Mouse (Mus musculus) forebrain, embryonic 16.5 days (tissue): ENCODE measurements around the gene Apbb2. TPM values are rescaled to one million over a fixed set of nuclear protein-coding genes. Genes with fewer than 3 reads are reported as not detected.

Source experiments
- ATAC-seq: fragments of 200-750 bp; cut with Nextera tagmentation; 2 replicates; pipeline ENCODE4 v1.8.0; 2017; ENCODE audit warnings: mild to moderate bottlenecking, moderate library complexity
- H3K27ac ChIP-seq: fragments of 300-500 bp; sonication (generic); 2 replicates; pipeline ENCODE4 v1.5.1; 2014; ENCODE audit warnings: low read length, control low read depth
- H3K27me3 ChIP-seq: fragments of 300-500 bp; sonication (generic); replicated peaks from 2 replicates; pipeline ENCODE4 v1.6.1; 2014; ENCODE audit warnings: low read length; ENCODE audit not compliant: control insufficient read depth, insufficient read depth
- H3K36me3 ChIP-seq: fragments of 300-500 bp; sonication (generic); 2 replicates; pipeline ENCODE4 v1.6.1; 2014; ENCODE audit not compliant: control insufficient read depth, insufficient read depth
- H3K4me1 ChIP-seq: fragments of 300-500 bp; sonication (generic); replicated peaks from 2 replicates; pipeline ENCODE4 v1.6.1; 2014; ENCODE audit warnings: low read length; ENCODE audit not compliant: control insufficient read depth, insufficient read depth
- H3K4me2 ChIP-seq: fragments of 300-500 bp; sonication (generic); 2 replicates; pipeline ENCODE4 v1.6.1; 2014; ENCODE audit warnings: mild to moderate bottlenecking, low read length, control low read depth
- H3K4me3 ChIP-seq: fragments of 300-500 bp; sonication (generic); replicated peaks from 2 replicates; pipeline ENCODE4 v1.5.1; 2014; ENCODE audit warnings: mild to moderate bottlenecking, low read length, control low read depth
- H3K9ac ChIP-seq: fragments of 300-500 bp; sonication (generic); replicated peaks from 2 replicates; pipeline ENCODE4 v1.6.1; 2014; ENCODE audit warnings: low read depth, low read length, control low read depth
- H3K9me3 ChIP-seq: fragments of 300-500 bp; sonication (generic); 2 replicates; pipeline ENCODE4 v1.6.1; 2016; ENCODE audit warnings: low read length; ENCODE audit not compliant: control insufficient read depth
- WGBS: fragments of 180-500 bp; shearing (Covaris S2); extraction: QIAGEN DNeasy Blood & Tissue Kit; methylation state at CpG from one replicate; pipeline ENCODE4 v1.1.7; 2014; 5-methylcytosine and 5-hydroxymethylcytosine counted together
- polyA plus RNA-seq: library from polyadenylated mRNA; unstranded; fragments of >200 nt; fragmentation: Nextera tagmentation; extraction: Ambion mirVana; gene quantifications from 2 replicates; pipeline ENCODE4 v1.2.1, GENCODE M21; 2015

The Apbb2 gene
- polyA plus RNA-seq, 1 experiment from 2014 or later = 99.1 TPM

- H3K4me2 ChIP-seq = no peak overlapping the region
- WGBS = 81% methylated on average over 7 of the region's 7 CpGs
- ATAC-seq = no peak
Observed at GRCm38 (mm10) chr5:66420011-66420410, 198.6 kb downstream of the Apbb2 start.

DNA sequence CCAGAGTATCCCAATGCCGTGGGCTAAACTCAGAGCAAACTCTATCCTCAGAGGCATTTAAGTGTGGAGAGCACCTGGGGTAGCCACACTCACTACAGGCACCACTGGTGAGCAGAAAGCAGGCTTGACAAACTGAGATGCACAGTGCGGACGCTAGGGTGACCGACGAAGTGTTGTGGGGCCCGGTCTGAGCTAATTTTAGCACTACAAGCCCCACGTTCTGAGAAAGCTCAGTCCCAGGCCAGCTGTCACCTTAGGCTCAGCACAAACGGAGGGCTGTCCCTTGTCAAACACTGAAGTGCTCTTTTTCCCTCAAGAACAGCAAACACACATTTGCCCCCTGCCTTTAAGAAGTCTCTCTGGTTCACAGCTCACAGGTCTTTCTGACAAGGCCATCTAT lies 201.3 kb downstream of the Apbb2 start:
- Histone ChIP-seq H3K4me3 (no peak overlapping the region), H3K9me3 (no peaks in the 10 kb centered on the region), H3K4me1 (peaks cover 21% of the 10 kb centered on the region), H3K27ac (no peak overlapping the region), H3K36me3 (no peaks in the 10 kb centered on the region), H3K27me3 (no peaks in the 10 kb centered on the region), H3K4me2 (no peak overlapping the region), H3K9ac (no peak overlapping the region)
- ATAC-seq = no peak
- 71% methylated on average over 8 of the region's 8 CpGs for WGBS

More at GRCm38 (mm10) chr5:66420011-66420410, 198.6 kb downstream of the Apbb2 start:
- Histone ChIP-seq H3K4me3 (no peak overlapping the region), H3K9ac (no peak overlapping the region), H3K27me3 (no peaks in the 10 kb centered on the region), H3K27ac (no peak overlapping the region), H3K9me3 (no peaks in the 10 kb centered on the region), H3K36me3 (no peaks in the 10 kb centered on the region), H3K4me1 (peaks cover 10% of the 10 kb centered on the region)

DNA sequence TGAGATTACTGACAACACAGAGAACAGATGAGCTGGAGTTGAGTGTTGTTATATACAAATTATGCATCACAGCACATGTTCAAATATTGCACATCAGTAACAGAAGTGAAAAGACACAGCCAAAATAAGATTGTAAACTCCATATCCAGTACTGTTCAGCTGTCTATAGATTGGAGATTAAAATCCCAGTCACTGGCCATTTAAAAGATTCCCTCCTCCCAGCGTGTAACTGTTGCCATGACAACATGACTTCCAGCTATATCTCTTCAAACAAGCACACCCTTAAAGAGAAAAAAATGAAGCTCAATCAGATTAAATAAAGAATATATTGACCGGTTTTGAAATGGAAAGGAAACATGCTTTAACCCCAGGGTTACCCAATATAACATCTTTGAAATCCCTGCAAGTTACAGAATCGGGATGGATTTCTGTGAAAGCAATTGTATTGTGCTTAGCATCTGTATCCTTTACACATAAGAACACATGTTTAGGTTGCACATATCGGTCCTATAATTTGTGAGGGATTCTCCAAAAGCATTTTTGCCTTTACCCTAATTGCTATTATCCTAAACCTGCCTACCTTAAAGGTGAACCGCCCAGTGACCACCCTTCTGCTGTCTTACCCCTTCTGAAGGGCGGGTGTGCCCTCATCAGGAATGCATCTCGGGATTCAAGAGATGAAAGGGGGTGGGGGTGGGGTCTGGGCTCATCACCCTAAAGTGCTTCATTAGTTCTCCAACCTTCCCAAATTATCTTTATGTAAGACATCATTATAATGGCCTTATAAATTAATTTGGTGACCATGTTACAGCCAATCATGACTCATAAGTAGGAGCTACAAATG lies 202.7 kb downstream of the Apbb2 start:
- Histone ChIP-seq H3K27me3 (no peaks in the 10 kb centered on the region), H3K27ac (peak overlapping the region; percentile 62; the same call in 1 of the 2 replicates), H3K36me3 (no peaks in the 10 kb centered on the region), H3K4me3 (no peak overlapping the region), H3K9ac (no peak overlapping the region), H3K4me1 (peaks cover 21% of the 10 kb centered on the region), H3K9me3 (no peaks in the 10 kb centered on the region), H3K4me2 (no peak overlapping the region)
- peak; percentile 71 for ATAC-seq
- 41% methylated on average over 7 of the region's 7 CpGs for WGBS

DNA sequence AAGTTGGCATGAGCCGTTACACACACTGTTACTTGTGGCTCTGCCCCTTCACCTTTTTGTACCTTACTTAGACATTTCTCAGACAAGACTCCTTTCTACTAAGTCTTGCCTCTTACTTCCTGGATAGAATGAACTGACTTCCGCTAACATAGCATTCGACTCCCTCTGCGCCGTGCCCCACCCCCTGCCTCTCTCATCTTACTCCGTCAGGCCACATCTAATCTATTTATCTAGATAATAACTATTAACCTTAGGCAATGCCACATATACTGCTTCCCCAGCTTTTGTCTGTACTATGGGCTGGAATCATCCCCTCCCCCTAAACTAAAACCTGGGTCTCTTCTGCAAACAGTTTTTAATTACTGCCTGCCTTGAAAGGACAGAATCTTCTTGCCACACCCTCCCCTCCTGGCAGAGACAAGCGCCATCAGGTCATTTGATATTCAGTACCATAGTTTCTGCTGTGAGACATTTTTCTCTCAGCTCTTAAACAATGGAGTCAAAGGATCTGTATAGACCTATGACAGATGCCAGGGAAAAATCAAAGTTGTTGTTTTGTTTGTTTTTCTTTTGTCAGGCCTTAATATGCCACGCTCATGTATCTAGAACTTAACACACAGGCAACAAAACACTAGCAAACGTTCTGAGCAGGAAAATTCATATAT lies 203.4 kb downstream of the Apbb2 start:
- no peaks in the 10 kb centered on the region for H3K9me3 ChIP-seq
- H3K36me3 ChIP-seq = no peaks in the 10 kb centered on the region
- H3K27ac ChIP-seq = peak overlapping the region; percentile 20; the same call in 1 of the 2 replicates
- peaks cover 21% of the 10 kb centered on the region for H3K4me1 ChIP-seq
- no peak overlapping the region for H3K4me3 ChIP-seq
- H3K4me2 ChIP-seq = no peak overlapping the region
- 59% methylated on average over 9 of the region's 9 CpGs for WGBS
- peak; percentile 41 for ATAC-seq
- H3K27me3 ChIP-seq = no peaks in the 10 kb centered on the region
- H3K9ac ChIP-seq = no peak overlapping the region

DNA sequence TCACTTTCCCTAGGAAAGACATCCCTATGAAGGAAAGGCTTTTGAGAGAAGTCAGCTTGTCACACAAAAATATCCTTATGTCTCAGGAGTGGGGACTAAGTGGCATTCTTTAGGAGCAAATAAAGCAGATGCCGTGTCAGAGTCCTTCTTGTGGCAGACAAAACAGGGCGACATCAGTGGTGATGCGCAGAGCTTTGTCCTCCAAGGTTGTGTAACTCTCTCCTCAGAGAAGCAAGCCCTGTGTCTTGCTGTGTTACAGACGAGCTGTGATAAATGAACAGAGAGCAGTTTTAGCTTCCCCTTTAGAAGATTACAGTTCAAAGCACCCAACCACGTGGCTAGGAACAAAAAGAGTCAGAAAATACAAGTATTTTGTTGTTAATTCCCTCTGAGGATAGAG lies 205.2 kb downstream of the Apbb2 start:
- H3K9me3 ChIP-seq = no peaks in the 10 kb centered on the region
- no peak overlapping the region for H3K4me3 ChIP-seq
- peaks cover 21% of the 10 kb centered on the region for H3K4me1 ChIP-seq
- H3K4me2 ChIP-seq = no peak overlapping the region
- ATAC-seq = no peak
- H3K9ac ChIP-seq = no peak overlapping the region
- H3K36me3 ChIP-seq = no peaks in the 10 kb centered on the region
- H3K27ac ChIP-seq = no peak overlapping the region
- H3K27me3 ChIP-seq = no peaks in the 10 kb centered on the region
- WGBS = 47% methylated on average over 5 of the region's 5 CpGs

DNA sequence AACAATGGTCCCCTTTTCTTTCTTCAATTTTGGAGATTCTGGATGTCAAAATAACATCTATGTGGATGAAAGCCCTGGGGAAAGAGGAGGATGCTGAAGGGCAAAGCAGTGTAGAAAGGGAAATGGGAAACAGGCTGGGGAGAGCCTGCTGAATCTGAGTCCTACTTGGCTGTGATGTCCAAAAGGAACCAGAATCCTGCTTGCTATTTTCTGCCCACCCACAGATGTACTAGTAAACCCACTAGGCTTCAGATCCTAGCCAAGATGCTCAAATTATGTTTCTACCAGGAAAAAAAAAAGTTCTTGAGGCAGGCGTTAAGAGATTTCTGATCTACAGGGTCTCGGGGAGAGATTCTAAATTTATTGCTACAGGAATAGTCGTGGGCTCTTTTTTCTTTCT lies 205.8 kb downstream of the Apbb2 start:
- H3K36me3 ChIP-seq = no peaks in the 10 kb centered on the region
- no peak overlapping the region for H3K4me2 ChIP-seq
- no peak overlapping the region for H3K4me3 ChIP-seq
- no peaks in the 10 kb centered on the region for H3K27me3 ChIP-seq
- peaks cover 21% of the 10 kb centered on the region for H3K4me1 ChIP-seq
- H3K9ac ChIP-seq = no peak overlapping the region
- ATAC-seq = no peak
- H3K9me3 ChIP-seq = no peaks in the 10 kb centered on the region
- 66% methylated on average over 3 of the region's 3 CpGs for WGBS
- peak overlapping the region; percentile 13; the same call in 1 of the 2 replicates for H3K27ac ChIP-seq

GRCm38 (mm10) chr5:66408546-66408945 lies 210.0 kb downstream of the Apbb2 start:
- H3K27me3 ChIP-seq = no peaks in the 10 kb centered on the region
- H3K9me3 ChIP-seq = no peaks in the 10 kb centered on the region
- H3K27ac ChIP-seq = no peak overlapping the region
- no peak for ATAC-seq
- WGBS = 80% methylated on average over 5 of the region's 5 CpGs
- H3K4me1 ChIP-seq = peaks cover 12% of the 10 kb centered on the region; the same call in 1 of the 2 replicates
- H3K4me2 ChIP-seq = no peak overlapping the region
- H3K36me3 ChIP-seq = no peaks in the 10 kb centered on the region
- no peak overlapping the region for H3K4me3 ChIP-seq
- no peak overlapping the region for H3K9ac ChIP-seq

GRCm38 (mm10) chr5:66407948-66408347 lies 210.6 kb downstream of the Apbb2 start:
- Histone ChIP-seq H3K27ac (no peak overlapping the region), H3K27me3 (no peaks in the 10 kb centered on the region), H3K4me2 (no peak overlapping the region), H3K36me3 (no peaks in the 10 kb centered on the region), H3K9me3 (no peaks in the 10 kb centered on the region), H3K4me3 (no peak overlapping the region), H3K9ac (no peak overlapping the region), H3K4me1 (peaks cover 7% of the 10 kb centered on the region; the same call in 1 of the 2 replicates)
- ATAC-seq = peak; percentile 50
- 74% methylated on average over 2 of the region's 5 CpGs for WGBS

GRCm38 (mm10) chr5:66406431-66406830 lies 212.2 kb downstream of the Apbb2 start:
- Histone ChIP-seq H3K36me3 (no peaks in the 10 kb centered on the region), H3K4me3 (no peak overlapping the region), H3K4me2 (no peak overlapping the region), H3K27me3 (no peaks in the 10 kb centered on the region), H3K9me3 (no peaks in the 10 kb centered on the region), H3K27ac (no peak overlapping the region), H3K4me1 (peaks cover 4% of the 10 kb centered on the region; the same call in 1 of the 2 replicates), H3K9ac (no peak overlapping the region)
- ATAC-seq = no peak
- 95% methylated on average over 7 of the region's 7 CpGs for WGBS
